Mouse (Mus musculus) lung, adult 2 months (tissue): ENCODE measurements around the gene Ltbr.

Experiments used
- CTCF ChIP-seq: fragments of 200-500 bp; IDR thresholded peaks from 2 replicates; pipeline ENCODE4 v1.5.1; 2011; ENCODE audit warnings: mild to moderate bottlenecking, low read length, control low read depth; ENCODE audit not compliant: insufficient read depth
- POLR2A ChIP-seq: fragments of 200-500 bp; IDR thresholded peaks from 2 replicates; pipeline ENCODE4 v1.6.1; 2011; ENCODE audit warnings: low read depth, mild to moderate bottlenecking, control low read depth, low read length, borderline replicate concordance; ENCODE audit errors: extremely low read depth

DNA sequence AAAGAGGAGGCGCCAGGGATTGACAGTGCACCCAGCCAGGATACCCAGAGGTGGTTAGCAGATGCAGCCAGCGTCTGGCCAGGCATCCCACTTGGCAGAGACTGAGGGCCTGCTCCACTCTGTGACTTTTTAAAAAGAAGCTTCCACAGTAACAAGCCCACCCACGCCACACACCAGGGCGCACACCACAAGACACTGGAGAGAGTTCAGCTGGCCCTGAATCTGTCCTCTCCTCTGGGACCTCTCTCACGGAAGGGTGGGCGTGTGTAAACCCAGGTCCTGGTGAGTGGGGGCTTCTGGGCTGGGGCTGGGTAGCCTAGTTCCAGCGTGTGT, 512 bp upstream of the Ltbr start:
- TF ChIP-seq POLR2A (no peak), CTCF (no peak)
